In genomic region chr7:18893651-18894430, GRCm38 (mm10) we compare ENCODE assay signal across 8 mouse cellular contexts. TPM values are rescaled to one million over a fixed set of nuclear protein-coding genes. Genes with fewer than 3 reads are reported as not detected.
DNase-seq lines count a peak whose midpoint lies in the region; ATAC-seq and TF ChIP-seq lines count a peak whose summit lies in the region.

No protein-coding gene starts in this region.

- H3K4me3 ChIP-seq in ES-E14 (ENCODE audit: insufficient read depth in 1 of 2, low read depth in 1 of 2, low read length in 2 of 2, poor library complexity in 1 of 2, severe bottlenecking in 1 of 2), result peak overlapping the region; percentile 54 to 61; a peak in 3 of 4 replicates
- peak overlapping the region; percentile 42 for H3K4me3 ChIP-seq in embryonic facial prominence, embryonic 12.5 days
- peak overlapping the region; percentile 49 for H3K4me3 ChIP-seq in heart, embryonic 12.5 days
- H3K4me3 ChIP-seq in kidney, embryonic 14.5 days (ENCODE audit: low read length), result peak overlapping the region; percentile 37
- H3K4me3 ChIP-seq in lung, adult 2 months (replicated peaks; ENCODE audit: extremely low read depth, low read depth, low read length), result peak overlapping the region; percentile 34
- peak overlapping the region; percentile 31 for H3K4me3 ChIP-seq in neural tube, embryonic 14.5 days (ENCODE audit: low read depth, low read length)

- H3K4me2 ChIP-seq in embryonic facial prominence, embryonic 12.5 days (replicated peaks), result peak overlapping the region; percentile 88
- H3K4me2 ChIP-seq in heart, embryonic 12.5 days, result peak overlapping the region; percentile 92
- peak overlapping the region; percentile 84 for H3K4me2 ChIP-seq in kidney, embryonic 14.5 days (replicated peaks; ENCODE audit: low read depth, low read length)
- peak overlapping the region; percentile 80 for H3K4me2 ChIP-seq in neural tube, embryonic 14.5 days (ENCODE audit: low read depth, low read length)

- H3K9me3 ChIP-seq in ES-E14 (ENCODE audit: control insufficient read depth, insufficient read depth, low read depth, low read length), result no peaks in the 10 kb centered on the region
- no peaks in the 10 kb centered on the region for H3K9me3 ChIP-seq in embryonic facial prominence, embryonic 12.5 days
- H3K9me3 ChIP-seq in heart, embryonic 12.5 days (replicated peaks), result no peaks in the 10 kb centered on the region
- H3K9me3 ChIP-seq in kidney, embryonic 14.5 days (ENCODE audit: control insufficient read depth, low read length), result no peaks in the 10 kb centered on the region
- no peaks in the 10 kb centered on the region for H3K9me3 ChIP-seq in neural tube, embryonic 14.5 days (ENCODE audit: control insufficient read depth, low read length)

- no peak for TF ChIP-seq POLR2A in lung, adult 2 months (IDR thresholded peaks at IDR 0.05; ENCODE audit: borderline replicate concordance, extremely low read depth, low read depth, low read length)

- H3K36me3 ChIP-seq in ES-E14 (ENCODE audit: control insufficient read depth, insufficient read depth, low read length, poor library complexity, severe bottlenecking), result no peaks in the 10 kb centered on the region; the same call in 1 of the 2 replicates
- H3K36me3 ChIP-seq in embryonic facial prominence, embryonic 12.5 days, result peaks cover 17% of the 10 kb centered on the region; the same call in 1 of the 2 replicates
- peaks cover 9% of the 10 kb centered on the region; the same call in 1 of the 2 replicates for H3K36me3 ChIP-seq in heart, embryonic 12.5 days
- H3K36me3 ChIP-seq in kidney, embryonic 14.5 days (ENCODE audit: control insufficient read depth, insufficient read depth, low read length), result peaks cover 2% of the 10 kb centered on the region; the same call in 1 of the 2 replicates
- H3K36me3 ChIP-seq in neural tube, embryonic 14.5 days (ENCODE audit: control insufficient read depth, insufficient read depth, low read length), result no peaks in the 10 kb centered on the region

- H3K27me3 ChIP-seq in embryonic facial prominence, embryonic 12.5 days, result peaks cover 13% of the 10 kb centered on the region
- peaks cover 28% of the 10 kb centered on the region for H3K27me3 ChIP-seq in heart, embryonic 12.5 days (replicated peaks)
- no peaks in the 10 kb centered on the region for H3K27me3 ChIP-seq in kidney, embryonic 14.5 days (ENCODE audit: control insufficient read depth, insufficient read depth, low read length)
- no peaks in the 10 kb centered on the region for H3K27me3 ChIP-seq in neural tube, embryonic 14.5 days (ENCODE audit: control insufficient read depth, insufficient read depth, low read length)

- in situ Hi-C loops in ES-E14 (cut with MboI; ENCODE audit: low sequenced_read_pairs in 2 of 2, unreplicated experiment in 2 of 2), result no loop called here

- peak overlapping the region; percentile 50 for H3K9ac ChIP-seq in ES-E14 (ENCODE audit: insufficient read depth, low read depth, low read length, poor library complexity, severe bottlenecking)
- peak overlapping the region; percentile 66 for H3K9ac ChIP-seq in embryonic facial prominence, embryonic 12.5 days
- peak overlapping the region; percentile 74 for H3K9ac ChIP-seq in heart, embryonic 12.5 days
- peak overlapping the region; percentile 44; the same call in 1 of the 2 replicates for H3K9ac ChIP-seq in kidney, embryonic 14.5 days (ENCODE audit: low read depth, low read length)
- peak overlapping the region; percentile 59 for H3K9ac ChIP-seq in neural tube, embryonic 14.5 days (replicated peaks; ENCODE audit: low read depth, low read length)

- TF ChIP-seq CTCF in lung, adult 2 months (IDR thresholded peaks at IDR 0.05; ENCODE audit: insufficient read depth, low read length), result no peak

- ATAC-seq in embryonic facial prominence, embryonic 12.5 days (ENCODE audit: insufficient number of reproducible peaks, insufficient read depth, low FRiP score, low TSS enrichment), result peak; percentile 18; the same call in 1 of the 2 replicates
- peak; percentile 56; the same call in 1 of the 2 replicates for ATAC-seq in heart, embryonic 12.5 days (ENCODE audit: insufficient number of reproducible peaks, low FRiP score)
- peak; percentile 50 for ATAC-seq in kidney, embryonic 14.5 days (ENCODE audit: low FRiP score, low TSS enrichment)
- peak; percentile 22; the same call in 1 of the 2 replicates for ATAC-seq in neural tube, embryonic 14.5 days (ENCODE audit: low read depth)

- WGBS in embryonic facial prominence, embryonic 12.5 days, result under 1% methylated on average over 41 of the region's 41 CpGs
- under 1% methylated on average over 40 of the region's 41 CpGs for whole genome bisulfite sequencing in heart, embryonic 12.5 days
- under 1% methylated on average over 41 of the region's 41 CpGs for WGBS in kidney, embryonic 14.5 days
- WGBS in lung, adult 2 months, result 11% methylated on average over 41 of the region's 41 CpGs
- 2% methylated on average over 41 of the region's 41 CpGs for WGBS in neural tube, embryonic 14.5 days

- H3K4me1 ChIP-seq in ES-E14 (ENCODE audit: control insufficient read depth in 2 of 2, insufficient read depth in 2 of 2, low read length in 2 of 2, poor library complexity in 1 of 2), result peaks cover 4 to 14% of the 10 kb centered on the region in 2 experiments
- peaks cover 16% of the 10 kb centered on the region for H3K4me1 ChIP-seq in embryonic facial prominence, embryonic 12.5 days
- peaks cover 21% of the 10 kb centered on the region for H3K4me1 ChIP-seq in heart, embryonic 12.5 days (replicated peaks)
- H3K4me1 ChIP-seq in kidney, embryonic 14.5 days (ENCODE audit: control insufficient read depth, insufficient read depth, low read length), result peaks cover 17% of the 10 kb centered on the region
- H3K4me1 ChIP-seq in lung, adult 2 months (ENCODE audit: control insufficient read depth, insufficient read depth, low read length), result 0 out of 2 replicates have a peak, but pooled peaks cover 4% of the 10 kb centered on the region
- peaks cover 15% of the 10 kb centered on the region for H3K4me1 ChIP-seq in neural tube, embryonic 14.5 days (ENCODE audit: control insufficient read depth, insufficient read depth, low read length)

- no peak overlapping the region for H3K27ac ChIP-seq in ES-E14 (ENCODE audit: insufficient read depth, low read depth, low read length, poor library complexity, severe bottlenecking)
- 0 out of 2 replicates have a peak overlapping the region, but pooled peaks have one; percentile 11 for H3K27ac ChIP-seq in embryonic facial prominence, embryonic 12.5 days
- no peak overlapping the region for H3K27ac ChIP-seq in heart, embryonic 12.5 days (ENCODE audit: poor library complexity, severe bottlenecking)
- no peak overlapping the region for H3K27ac ChIP-seq in kidney, embryonic 14.5 days (ENCODE audit: low read depth, low read length)
- 0 out of 2 replicates have a peak overlapping the region, but pooled peaks have one; percentile 22 for H3K27ac ChIP-seq in neural tube, embryonic 14.5 days (ENCODE audit: low read depth, low read length)

- peak; percentile 84 for DNase-seq in ES-E14 (ENCODE audit: low read depth, low spot score)
- DNase-seq in adrenal gland, postnatal 36 days, result peak; percentile 75 to 89
- peak; percentile 60 for DNase-seq in lung, adult 2 months
- peak; percentile 77 for DNase-seq in urinary bladder, postnatal 14 days (ENCODE audit: low spot score)

TF ChIP-seq in ES-E14, 5 proteins besides CTCF, POLR2A, EP300 and RAD21:
- TF ChIP-seq ZC3H11A (IDR thresholded peaks at IDR 0.05; ENCODE audit: borderline replicate concordance, low read depth, low read length) (no peak), MAFK (IDR thresholded peaks at IDR 0.05; ENCODE audit: insufficient read depth, low read depth, low read length) (no peak), ZNF384 (IDR thresholded peaks at IDR 0.05; ENCODE audit: low read depth, low read length) (no peak)

RNA-seq across cellular contexts. Expression of gene Ccdc61, which starts 16.4 kb away (rescaled TPM):
- total RNA-seq in ES-E14 (2012; rRNA removed), result 11.8 and 19.4 TPM in 2 replicates
- 10 to 100 TPM; 11.5 to 12.1 TPM for total RNA-seq in adrenal gland, postnatal 36 days (2021)
- polyA plus RNA-seq in embryonic facial prominence, embryonic 12.5 days (2016; fragmentation: Nextera tagmentation; extraction: Ambion mirVana), result 39.7 and 41.0 TPM in 2 replicates
- polyA plus RNA-seq in heart, embryonic 12.5 days (2016; fragmentation: Nextera tagmentation; extraction: Ambion mirVana), result 23.3 and 24.0 TPM in 2 replicates
- 21.0 and 21.4 TPM in 2 replicates for polyA plus RNA-seq in kidney, embryonic 14.5 days (2014; fragmentation: Nextera tagmentation; extraction: Ambion mirVana)
- polyA plus RNA-seq in lung, adult 2 months (2012; rRNA removed), result 22.7 and 26.9 TPM in 2 replicates
- 17.6 and 20.2 TPM in 2 replicates for polyA plus RNA-seq in neural tube, embryonic 14.5 days (2014; fragmentation: Nextera tagmentation; extraction: Ambion mirVana)

RNA-seq across cellular contexts. Expression of gene Pglyrp1, which starts 22.7 kb away (rescaled TPM):
- total RNA-seq in ES-E14 (2012; rRNA removed), result 0.89 and 1.4 TPM in 2 replicates
- total RNA-seq in adrenal gland, postnatal 36 days (2021), result 1 to 10 TPM in 1 of 2 experiments, under 1 TPM in 1; 0.56 to 1.3 TPM
- 1.1 and 2.0 TPM in 2 replicates for polyA plus RNA-seq in embryonic facial prominence, embryonic 12.5 days (2016; fragmentation: Nextera tagmentation; extraction: Ambion mirVana)
- polyA plus RNA-seq in heart, embryonic 12.5 days (2016; fragmentation: Nextera tagmentation; extraction: Ambion mirVana), result 0.83 and 0.96 TPM in 2 replicates
- 0.77 and 1.1 TPM in 2 replicates for polyA plus RNA-seq in kidney, embryonic 14.5 days (2014; fragmentation: Nextera tagmentation; extraction: Ambion mirVana)
- polyA plus RNA-seq in lung, adult 2 months (2012; rRNA removed), result 46.7 and 112 TPM in 2 replicates
- polyA plus RNA-seq in neural tube, embryonic 14.5 days (2014; fragmentation: Nextera tagmentation; extraction: Ambion mirVana), result 18.3 and 18.7 TPM in 2 replicates

RNA-seq across cellular contexts. Expression of gene Nova2, which starts 31.8 kb away (rescaled TPM):
- 0.79 and 0.80 TPM in 2 replicates for total RNA-seq in ES-E14 (2012; rRNA removed)
- total RNA-seq in adrenal gland, postnatal 36 days (2021), result 1 to 10 TPM; 3.7 to 5.4 TPM
- 1.1 TPM in 2 replicates for polyA plus RNA-seq in embryonic facial prominence, embryonic 12.5 days (2016; fragmentation: Nextera tagmentation; extraction: Ambion mirVana)
- polyA plus RNA-seq in heart, embryonic 12.5 days (2016; fragmentation: Nextera tagmentation; extraction: Ambion mirVana), result 0.60 and 0.64 TPM in 2 replicates
- polyA plus RNA-seq in kidney, embryonic 14.5 days (2014; fragmentation: Nextera tagmentation; extraction: Ambion mirVana), result 0.96 and 1.1 TPM in 2 replicates
- 4.2 and 5.0 TPM in 2 replicates for polyA plus RNA-seq in lung, adult 2 months (2012; rRNA removed)
- 17.1 and 18.4 TPM in 2 replicates for polyA plus RNA-seq in neural tube, embryonic 14.5 days (2014; fragmentation: Nextera tagmentation; extraction: Ambion mirVana)

RNA-seq across cellular contexts. Expression of gene Mill2, which starts 54.1 kb away (rescaled TPM):
- total RNA-seq in ES-E14 (2012; rRNA removed), result 0.04 and 0.21 TPM in 2 replicates
- 1 to 10 TPM; 5.4 to 7.2 TPM for total RNA-seq in adrenal gland, postnatal 36 days (2021)
- polyA plus RNA-seq in embryonic facial prominence, embryonic 12.5 days (2016; fragmentation: Nextera tagmentation; extraction: Ambion mirVana), result 0.12 and 0.28 TPM in 2 replicates
- 0.17 and 0.31 TPM in 2 replicates for polyA plus RNA-seq in heart, embryonic 12.5 days (2016; fragmentation: Nextera tagmentation; extraction: Ambion mirVana)
- polyA plus RNA-seq in kidney, embryonic 14.5 days (2014; fragmentation: Nextera tagmentation; extraction: Ambion mirVana), result 0.64 and 0.79 TPM in 2 replicates
- polyA plus RNA-seq in lung, adult 2 months (2012; rRNA removed), result 17.1 and 27.9 TPM in 2 replicates
- 0.46 TPM in 1 of 2 replicates, not detected in the other for polyA plus RNA-seq in neural tube, embryonic 14.5 days (2014; fragmentation: Nextera tagmentation; extraction: Ambion mirVana)

Comparison
In these comparisons a context has a peak if more than half of its experiments do, and no peak if none do; other contexts are left out.
1. H3K27ac ChIP-seq: peak in embryonic facial prominence, embryonic 12.5 days (single experiment) and neural tube, embryonic 14.5 days (single experiment); none in ES-E14 (single experiment), heart, embryonic 12.5 days (single experiment) and kidney, embryonic 14.5 days (single experiment).
2. Peak in every context shown above with its lines, with median percentiles within 50 percentile points of each other: DNase-seq, H3K4me3 ChIP-seq, H3K9ac ChIP-seq, ATAC-seq and H3K4me2 ChIP-seq.